Mouse (Mus musculus): ENCODE measurements at regions not wholly inside any gene's neighbourhood (a gene's known extent, or its start where the extent isn't known, plus 50 kb on each side); places are given as distances from the start of the nearest gene placed in this dataset.

DNA sequence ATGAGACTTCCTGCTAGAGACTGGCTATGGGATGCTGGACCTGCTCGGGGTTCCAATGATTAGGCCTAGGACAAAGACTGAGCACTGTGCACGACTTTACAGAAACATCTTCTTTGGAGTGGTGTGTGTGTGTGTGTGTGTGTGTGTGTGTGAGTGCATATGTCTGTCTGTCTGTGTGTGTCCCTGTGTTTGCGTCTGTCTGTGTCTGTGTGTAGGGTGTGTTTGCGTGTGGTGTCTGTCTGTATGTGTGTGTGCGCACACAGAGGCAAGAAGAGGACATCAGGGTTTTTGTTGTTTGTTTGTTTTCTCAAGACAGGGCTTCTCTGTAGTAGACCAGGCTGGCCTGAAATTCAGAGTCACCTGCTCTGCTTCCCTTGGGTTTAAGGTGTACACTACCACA lies 51.9 kb upstream of the Slco4a1 start:
- DNase-seq, result no peak

DNA sequence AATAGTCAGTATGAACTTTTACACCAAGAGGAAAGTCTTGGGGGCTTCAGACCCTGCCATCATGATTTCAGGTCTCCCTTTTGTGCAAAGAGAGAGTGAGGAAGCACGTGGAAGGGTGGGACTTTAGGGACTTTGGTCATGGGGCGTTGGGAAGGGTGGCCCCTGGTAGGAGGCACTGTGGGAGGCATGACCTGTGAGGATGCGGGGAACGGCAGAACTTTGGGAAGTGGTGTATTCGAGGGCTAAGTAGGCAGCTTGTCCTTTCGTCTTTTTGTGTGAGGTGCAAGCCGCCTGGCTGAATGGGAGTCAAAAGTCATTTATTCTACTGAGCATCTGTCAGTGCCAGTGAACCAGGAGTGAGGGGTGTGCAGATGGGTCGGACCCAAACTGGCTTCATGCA lies 52.4 kb upstream of the Slco4a1 start:
- DNase-seq, result no peak

DNA sequence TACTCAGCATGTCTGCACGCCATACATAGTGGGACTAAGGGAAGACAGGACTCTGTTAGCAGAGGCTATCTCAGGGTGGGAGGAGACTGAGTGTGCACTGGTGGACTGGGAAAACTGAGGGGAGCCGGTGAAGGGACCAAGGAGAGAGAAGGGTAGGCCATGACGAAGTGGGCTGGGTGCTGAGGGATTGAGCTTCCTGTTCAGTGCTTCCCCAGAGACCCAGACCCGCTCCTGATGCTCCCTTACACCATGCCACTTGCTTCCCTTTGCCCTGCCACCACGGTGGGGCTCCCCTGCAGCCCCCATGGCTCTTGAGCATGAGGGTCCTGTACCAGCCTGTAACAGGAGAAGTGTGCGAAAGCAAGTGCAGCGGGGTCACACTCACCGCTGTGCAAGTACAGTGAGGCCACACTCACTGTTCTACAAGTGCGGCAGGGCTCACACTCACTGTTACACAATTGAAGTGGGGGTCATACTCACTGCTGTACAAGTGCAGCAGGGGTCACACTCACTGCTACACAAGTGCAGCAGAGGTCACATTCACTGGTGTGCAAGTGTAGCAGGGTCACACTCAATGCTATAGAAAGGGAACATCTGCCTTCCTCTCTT lies 53.1 kb upstream of the Slco4a1 start:
- DNase-seq, result no peak

DNA sequence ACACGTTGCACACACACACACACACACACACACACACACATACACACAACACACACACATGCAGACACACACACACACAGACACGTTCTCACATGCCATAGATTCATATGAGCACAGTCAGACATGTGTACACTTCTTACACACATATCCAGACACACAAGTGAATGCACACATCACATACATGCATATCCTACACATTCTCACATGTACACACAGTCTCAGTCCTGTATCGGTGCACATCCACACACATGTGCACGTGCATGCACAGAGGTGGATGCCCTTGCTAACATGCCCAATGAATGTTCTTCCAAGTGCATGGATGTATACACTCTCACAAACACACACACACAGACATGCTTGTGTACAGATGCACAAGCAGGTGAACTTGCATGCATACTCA lies 53.6 kb upstream of the Slco4a1 start:
- no peak for DNase-seq

DNA sequence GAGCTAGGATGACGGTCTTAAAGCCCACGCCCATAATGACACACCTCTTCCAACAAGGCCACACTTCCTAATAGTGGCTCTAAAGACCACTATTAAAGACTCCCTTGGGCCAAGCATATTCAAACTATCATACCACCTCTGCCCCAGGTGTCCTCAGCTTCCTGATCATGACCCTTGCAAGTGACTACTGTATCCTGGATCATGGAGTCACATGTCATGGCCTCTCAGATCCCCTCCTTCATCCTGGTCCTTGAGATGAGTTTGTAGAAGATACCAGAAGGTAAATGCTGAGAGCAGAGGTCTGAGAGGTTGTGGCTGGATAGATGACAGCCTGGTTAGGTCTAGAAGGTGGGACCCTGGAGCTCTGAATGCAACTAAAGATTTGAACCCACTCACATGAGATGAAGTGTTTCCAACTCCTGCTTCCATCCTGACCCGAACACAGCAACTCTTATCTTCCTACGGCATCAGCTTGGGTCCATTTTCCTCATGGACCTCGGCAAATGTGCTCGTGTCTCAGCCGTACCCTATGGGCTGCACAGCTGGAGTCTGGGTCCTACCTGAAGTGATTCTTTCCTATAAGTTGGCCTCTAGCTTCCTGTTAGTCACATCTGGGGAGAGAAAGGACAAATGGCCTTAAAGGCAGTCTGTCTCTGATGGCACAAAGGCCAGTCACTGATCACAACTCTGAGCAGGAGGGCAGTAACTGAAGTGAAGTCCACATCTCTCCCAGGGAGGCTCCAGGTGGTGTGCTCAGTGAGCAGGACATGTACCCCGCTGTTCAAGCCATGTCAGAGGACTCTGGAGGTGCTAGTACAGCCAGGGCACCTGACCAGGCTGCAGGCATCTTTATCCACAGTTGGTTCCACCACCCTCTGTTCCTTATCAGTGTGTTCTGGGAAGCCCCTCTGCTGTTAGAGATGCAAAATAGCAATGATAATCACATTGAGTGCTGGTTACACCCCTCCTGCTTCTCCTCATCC lies 54.3 kb upstream of the Slco4a1 start:
- no peak for DNase-seq

DNA sequence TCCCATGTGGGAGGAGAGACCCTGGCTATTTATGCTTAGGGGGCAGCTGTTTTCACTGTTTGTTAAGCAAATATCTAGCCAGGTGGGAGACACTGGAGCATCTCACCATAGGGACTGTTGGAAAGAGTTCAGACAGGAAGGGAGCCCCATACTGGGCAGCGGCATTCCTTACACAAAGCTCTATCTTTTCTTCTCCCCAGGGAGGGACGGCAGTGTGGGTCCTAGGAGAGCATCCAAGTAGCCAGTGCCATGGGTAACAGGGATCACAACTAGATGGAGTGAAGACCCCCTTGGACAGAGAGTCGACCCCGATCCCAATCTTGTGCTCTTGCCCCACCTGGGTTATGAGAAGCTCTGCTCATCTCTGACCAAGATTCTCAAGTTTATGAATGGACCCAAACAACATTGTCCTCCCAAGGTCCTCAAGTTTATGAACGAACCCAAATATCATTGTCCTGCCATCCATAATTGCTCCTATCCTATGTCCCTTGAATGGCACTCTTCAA lies 55.5 kb upstream of the Slco4a1 start:
- DNase-seq, result no peak

DNA sequence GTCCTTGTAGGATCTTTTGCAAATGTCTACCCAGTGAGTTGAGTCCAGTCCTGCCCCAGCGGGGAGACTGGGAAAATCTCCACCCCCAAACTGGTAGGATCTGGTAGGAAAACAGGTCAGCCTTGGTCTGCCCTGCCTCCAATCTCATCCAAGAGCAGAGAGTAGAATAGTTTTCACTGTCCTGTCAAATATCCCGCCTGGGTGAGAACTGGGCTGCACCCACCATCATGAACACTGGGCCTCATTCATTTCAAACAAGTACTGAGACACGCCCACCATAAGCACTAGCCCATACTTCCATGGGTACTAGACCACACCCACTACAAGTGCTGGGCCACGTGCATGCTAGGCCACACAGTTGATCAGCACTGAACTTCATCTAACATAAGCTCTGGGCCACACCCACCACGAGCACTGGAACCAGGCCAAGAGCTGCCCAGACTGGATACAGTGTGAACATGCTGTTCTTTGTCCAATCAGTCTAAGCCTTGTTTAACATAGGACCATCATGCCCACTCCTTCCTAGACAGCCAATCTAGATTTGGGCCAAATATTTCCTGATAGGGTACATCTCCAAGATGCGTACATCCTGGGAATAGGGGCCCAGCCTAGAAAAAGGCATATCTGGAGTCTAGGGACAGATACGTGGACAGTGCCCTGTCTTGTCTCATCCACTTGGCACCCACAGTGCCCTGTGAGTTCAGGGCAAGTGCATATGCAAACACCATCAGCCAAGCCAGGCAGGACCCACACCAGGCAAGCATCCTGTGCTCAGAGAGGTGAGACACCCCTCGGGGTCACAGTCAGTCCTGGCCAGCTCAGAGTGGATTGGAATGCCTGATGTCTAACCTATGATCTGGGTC lies 56.2 kb upstream of the Slco4a1 start:
- peak; percentile 13 for DNase-seq

DNA sequence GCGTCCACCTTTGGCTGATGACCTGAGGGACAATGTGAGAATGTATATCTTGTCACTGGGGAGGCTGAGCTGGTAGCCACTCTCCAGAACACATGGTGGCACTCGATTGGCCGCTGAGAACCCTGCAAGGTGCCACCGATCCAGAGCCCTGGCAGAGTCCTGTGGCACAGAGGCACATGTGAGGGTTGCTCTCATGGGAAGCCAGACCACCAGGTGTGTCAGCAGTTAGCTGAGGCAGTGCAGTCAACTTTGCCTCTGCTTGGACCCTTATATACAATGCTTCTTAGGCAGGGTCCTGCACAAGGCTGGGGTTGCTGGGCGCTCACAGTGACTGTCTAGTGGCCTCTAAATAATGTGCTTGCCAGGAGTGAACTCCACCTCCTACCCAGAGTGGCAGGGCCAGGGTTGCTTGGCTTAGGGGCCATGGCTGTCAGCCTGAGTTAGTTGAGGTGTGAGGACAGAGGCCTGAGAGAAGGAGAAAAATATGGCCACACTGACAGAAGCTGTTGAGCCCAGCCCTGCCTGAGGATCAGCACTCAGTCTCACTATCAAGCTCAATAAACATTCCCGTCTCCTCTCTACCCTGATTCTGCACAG lies 57.1 kb upstream of the Slco4a1 start:
- no peak for DNase-seq

DNA sequence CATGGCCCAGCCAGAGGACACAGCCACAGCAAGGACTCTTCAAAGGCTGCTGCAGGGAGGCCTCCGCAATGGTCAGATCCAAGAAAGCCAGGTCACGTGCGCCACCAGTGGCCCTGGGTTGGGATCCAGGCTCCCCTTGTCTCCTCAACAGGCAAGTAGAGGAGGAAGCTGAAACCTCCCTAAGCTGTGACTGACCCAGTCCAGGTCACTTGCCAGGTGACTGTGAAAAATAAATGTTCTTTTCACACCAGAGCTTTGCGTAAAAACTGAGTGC lies 57.6 kb upstream of the Slco4a1 start:
- no peak for DNase-seq

DNA sequence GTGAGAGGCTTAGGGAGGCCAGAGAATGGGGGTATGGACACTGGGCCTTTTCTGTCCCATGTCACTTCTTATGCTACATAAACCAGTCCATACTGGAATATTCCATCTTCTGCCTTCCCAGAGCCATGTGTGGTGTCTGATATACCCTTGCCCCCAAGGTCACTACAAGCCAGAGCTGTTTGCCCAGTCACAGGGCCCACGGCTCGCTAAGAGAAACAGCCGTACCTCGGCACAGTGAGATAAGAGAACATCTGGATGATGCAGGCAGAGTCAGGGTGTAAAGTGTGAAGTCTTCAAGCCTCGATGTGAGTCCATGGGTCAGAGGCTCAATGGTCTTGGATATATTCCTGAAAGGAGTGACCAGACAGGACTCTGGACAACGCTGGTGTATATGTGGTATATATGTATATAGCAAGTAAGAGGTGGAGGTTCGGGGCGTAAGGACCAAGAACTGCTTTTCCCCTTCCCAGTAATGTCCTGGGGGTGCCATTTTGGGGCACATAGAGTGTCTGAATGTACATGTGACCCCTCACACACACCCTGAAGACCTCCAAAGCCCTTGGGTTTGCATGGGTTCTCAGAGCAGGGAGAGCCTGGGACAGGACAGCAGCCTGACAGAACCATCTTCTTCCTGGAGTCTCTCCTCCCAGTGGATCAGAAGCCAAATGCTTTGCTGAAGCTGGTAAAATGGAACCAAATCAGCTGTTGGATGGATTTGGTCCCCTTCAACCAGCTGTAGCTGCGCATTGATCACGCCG lies 58.1 kb upstream of the Slco4a1 start:
- no peak for DNase-seq

DNA sequence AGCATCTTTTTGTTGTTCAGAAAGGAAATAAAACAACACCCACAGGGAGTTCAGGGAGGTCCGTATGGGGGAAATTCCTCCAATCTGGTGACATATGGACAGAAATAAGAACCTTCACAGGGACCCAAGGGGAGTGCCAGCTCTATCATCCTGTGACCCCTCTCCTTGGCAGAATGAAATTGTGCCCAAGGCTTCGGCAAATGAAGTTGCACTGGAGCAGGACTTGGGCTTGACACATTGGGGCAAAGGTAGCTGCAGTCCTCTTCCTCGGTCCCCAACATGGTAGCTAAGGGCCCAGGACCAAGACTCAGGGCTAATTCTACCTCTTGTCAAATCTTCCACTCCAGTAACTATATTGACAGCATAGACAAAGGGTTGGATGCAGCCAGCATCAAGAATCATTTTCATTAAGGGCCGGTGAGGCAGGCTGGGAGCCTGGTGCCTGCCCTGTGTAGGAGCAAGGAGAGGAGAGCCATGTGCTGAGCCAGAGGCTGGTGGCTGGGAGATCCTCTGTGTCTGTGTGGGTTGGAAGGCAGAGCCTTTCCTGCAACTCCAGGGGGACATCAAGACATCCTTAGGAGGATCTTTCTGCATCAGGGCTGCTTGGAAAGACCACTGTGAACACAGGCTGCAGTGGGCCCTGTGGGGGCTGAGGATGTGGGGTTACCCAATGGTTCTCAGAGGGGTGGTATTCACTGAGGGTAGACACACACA lies 59.2 kb upstream of the Slco4a1 start:
- DNase-seq, result no peak

DNA sequence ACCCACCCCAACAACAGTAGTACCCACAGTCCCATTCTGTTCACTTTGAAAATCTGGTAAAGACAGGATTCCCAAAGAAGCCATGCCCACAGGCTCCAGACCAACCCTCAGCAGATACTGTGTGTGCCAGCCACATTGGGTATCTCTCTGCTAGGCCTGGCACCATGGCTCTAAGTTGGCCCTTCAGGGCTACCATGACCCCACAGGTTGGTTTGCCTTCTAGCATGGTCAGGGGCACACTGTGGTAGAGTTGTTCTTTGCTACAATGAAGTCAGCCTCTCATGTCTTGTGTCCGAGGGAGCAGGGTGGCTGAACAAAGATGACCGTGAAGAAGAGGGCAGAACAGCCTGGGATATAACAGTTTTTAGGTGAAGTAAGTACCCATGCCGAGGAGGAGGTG lies 59.8 kb upstream of the Slco4a1 start:
- no peak for DNase-seq

DNA sequence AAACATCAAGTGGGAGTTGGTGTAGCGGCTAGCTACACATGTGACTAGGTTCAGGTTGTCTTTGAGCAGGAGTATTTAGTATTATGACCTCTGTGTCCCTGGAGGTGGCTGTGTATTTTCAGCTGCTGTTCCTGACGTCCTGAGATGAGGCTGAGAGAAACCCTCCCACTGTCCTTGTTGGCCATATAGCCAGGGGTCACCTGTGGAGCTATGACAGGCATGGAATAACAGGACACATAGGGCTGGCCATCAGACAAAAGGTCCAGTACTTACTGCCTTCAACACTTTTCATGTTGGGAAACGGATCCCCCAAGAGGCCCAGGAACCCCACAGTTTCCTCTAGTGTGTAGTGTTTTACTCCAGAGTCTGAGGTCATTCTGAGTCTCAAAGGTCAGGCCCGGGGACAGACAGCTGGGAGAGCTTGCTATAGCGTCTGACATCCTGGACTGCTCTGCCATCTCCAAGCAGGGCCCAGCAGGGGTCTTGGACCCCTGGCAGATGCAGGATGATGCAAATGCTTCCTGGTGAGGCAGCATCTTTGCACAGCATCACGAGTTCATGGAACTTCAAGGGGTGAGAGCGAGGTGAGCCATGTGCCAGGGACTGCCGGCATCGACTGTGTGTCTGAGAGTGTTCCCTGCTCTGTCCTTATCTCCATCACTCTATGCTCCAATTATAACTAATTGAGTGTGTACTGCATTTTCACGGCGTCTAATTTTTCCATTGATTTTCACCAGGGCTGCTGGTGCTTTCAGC lies 60.6 kb upstream of the Slco4a1 start:
- DNase-seq, result no peak

DNA sequence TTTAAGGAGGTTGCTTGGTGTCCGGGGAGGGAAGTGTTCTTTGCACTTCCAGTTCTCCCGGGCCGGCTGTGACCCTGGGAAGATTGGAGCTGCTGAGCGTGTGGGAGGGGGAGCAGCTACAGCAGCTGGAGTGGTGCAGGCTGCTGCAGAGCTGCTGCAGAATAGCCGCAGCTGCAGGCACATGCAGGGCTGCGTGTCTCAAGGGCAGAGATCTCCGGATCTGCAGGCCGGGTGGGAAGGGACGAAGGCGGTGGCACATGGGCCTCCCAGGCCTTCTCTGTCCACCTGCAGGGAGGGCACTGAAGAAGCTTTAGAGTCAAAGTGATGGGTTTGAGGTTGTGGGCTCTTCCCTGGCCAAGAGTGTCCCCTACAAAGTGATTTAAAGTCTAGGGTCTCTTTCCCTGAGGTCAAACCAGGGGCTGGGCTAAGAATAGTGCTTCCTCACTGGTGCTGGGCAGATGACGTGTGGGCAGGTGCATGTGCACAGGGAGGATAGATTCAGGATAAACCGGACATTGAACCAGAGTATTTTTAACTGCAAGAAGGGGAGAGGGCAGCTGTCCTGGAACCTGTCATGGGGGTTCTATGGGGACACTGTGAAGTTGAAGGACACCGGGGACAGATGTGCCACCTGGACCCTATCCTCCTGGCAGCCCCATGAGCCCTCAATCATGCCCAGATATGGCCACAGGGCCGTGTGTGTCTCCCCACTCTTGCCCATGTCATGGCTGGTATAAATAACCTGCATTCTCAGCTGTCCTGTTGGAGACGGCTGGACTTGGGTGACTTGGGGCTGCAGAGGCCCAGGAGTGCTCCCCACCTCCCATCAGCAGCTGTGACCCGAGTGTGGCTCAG lies 58.6 kb upstream of the Gata5 start:
- DNase-seq, result no peak

DNA sequence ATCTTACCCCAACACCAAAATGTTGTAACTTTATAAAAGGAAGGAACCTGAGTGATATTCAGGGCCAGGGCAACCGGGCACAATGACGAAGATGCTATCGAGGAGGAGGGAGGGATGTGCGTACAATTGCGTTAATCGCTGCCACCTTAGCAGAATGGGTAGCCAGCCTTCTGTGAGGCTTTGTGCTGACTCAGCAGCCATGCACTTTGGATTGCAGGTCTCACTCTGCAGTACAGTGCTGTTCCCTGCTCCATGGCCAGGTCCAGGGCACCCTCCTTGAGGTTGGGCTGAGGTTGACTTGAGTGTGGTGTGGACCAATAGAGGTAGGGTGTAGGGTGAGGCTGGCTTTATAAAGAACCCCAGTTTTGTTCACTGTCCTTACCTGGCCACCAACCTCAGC lies 57.8 kb upstream of the Gata5 start:
- DNase-seq, result no peak

DNA sequence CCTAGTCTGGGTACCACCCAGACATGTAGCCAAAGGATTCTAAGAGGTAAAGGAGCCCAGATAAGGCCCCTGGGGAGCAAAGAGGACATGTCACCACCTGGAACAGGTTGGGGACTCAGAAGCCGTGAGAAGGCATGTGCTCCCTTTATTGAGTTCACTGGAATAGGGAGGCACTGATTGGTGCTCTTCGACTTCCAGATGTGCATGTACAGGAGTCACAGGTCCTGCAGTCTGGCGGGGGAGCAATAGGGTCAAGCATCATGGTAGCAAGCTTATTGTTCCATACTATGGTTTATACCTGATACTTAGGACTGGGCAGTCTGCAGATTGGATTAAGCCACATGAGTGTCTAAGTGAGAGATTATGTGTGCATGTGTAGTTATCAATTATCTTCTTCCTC lies 56.9 kb upstream of the Gata5 start:
- DNase-seq, result no peak

DNA sequence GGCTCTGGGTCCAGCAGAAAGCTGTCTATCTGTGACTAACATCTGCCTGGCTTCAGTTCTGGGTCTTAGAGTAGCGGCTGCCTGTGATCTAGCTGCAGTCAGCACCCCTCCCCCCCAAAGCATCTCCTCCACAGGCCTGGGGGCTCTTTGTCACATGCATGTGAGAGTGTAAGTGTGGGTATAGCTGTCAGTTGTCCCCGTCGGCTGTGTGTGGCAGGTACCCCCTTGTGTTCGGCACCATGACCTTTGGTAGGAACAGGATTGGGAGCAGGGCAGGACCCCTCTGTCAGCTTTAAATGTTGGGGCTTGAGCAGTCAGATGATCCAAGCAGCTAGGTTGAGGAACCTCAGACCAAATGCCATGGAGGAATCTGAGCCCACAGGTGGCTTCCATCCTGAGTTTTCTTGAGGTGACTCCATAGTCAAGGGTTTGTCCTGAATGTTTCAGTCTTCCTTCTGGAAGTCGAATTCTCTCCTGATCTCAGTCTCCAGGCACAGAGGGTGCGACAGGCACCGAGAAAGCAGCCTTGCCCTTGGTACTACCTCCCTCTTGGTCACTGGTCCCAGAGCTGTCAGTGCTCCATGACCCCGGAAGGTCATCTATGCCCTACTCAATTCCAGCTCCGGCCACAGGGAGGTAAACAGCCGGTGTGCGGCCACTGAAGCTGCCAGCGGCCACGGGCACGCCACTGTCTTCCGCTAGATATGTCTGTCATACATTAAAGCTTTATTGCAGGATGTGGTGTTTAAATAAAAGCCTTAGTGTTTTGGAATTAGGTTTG lies 55.9 kb upstream of the Gata5 start:
- DNase-seq, result no peak

DNA sequence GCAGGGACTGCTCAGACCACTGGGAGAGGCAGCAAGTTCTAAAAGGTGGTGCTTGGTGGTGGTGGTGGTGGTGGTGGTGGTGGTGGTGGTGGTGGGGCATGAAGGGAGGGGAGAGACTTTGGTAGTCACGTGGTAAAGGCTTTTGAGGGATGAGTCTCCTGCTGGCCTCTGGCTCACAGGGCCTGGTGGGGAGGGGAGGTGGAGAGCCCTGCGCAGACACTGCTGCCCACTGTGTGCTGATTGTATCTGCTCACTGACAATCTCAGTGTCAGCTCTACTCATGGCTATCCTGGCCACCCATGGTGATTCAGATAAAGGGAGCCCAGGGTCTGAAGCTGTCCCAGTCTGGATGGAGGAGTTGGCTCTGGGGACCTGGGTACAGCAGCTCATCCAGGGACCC lies 55.0 kb upstream of the Gata5 start:
- DNase-seq, result no peak

DNA sequence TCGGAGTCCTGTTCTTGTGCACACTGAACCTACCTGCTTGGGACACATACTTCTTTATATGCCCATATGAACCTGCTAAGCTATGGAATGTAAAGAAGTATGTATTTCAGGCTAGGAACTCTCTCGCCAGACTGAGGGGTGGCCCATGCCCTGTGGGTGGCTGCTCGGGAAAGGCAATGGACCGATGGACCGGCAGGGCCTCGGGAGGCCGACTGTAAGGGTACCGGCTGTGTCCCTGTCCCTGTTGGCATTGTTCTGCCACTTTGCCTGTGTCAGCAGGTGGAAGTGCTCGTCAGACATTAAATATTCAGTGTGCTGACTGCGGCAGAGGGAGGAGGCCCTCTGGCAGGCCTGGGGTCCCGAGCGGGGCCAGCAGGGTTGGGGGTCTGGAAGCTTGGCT lies 54.5 kb upstream of the Gata5 start:
- no peak for DNase-seq

Measured in lung, postnatal 36 days (tissue).